Mouse (Mus musculus): ENCODE measurements around the gene Zfp281. TPM values are rescaled to one million over a fixed set of nuclear protein-coding genes. Genes with fewer than 3 reads are reported as not detected.

Gene Zfp281
- polyA plus RNA-seq, 1 experiment from 2014 or later, result 29.2 TPM

- 92% methylated on average over 2 of the region's 2 CpGs for WGBS
- Histone ChIP-seq H3K4me2 (replicated peaks) (no peak overlapping the region), H3K36me3 (no peaks in the 10 kb centered on the region), H3K27me3 (no peaks in the 10 kb centered on the region), H3K4me3 (replicated peaks) (no peak overlapping the region), H3K4me1 (replicated peaks) (no peaks in the 10 kb centered on the region), H3K9ac (replicated peaks) (no peak overlapping the region), H3K9me3 (no peaks in the 10 kb centered on the region), H3K27ac (no peak overlapping the region)
- no peak for ATAC-seq
Measured at GRCm38 (mm10) chr1:136639221-136639620, 14.5 kb downstream of the Zfp281 start.

GRCm38 (mm10) chr1:136642701-136643100 is 18.0 kb downstream of the Zfp281 start:
- no peak overlapping the region for H3K9ac ChIP-seq (replicated peaks)
- no peak for ATAC-seq
- no peaks in the 10 kb centered on the region for H3K9me3 ChIP-seq
- 91% methylated on average over 3 of the region's 3 CpGs for WGBS
- no peaks in the 10 kb centered on the region for H3K27me3 ChIP-seq
- no peak overlapping the region for H3K4me3 ChIP-seq (replicated peaks)
- no peak overlapping the region for H3K4me2 ChIP-seq (replicated peaks)
- no peak overlapping the region for H3K27ac ChIP-seq
- no peaks in the 10 kb centered on the region for H3K4me1 ChIP-seq (replicated peaks)
- H3K36me3 ChIP-seq, result no peaks in the 10 kb centered on the region

GRCm38 (mm10) chr1:136644486-136644885 is 19.8 kb downstream of the Zfp281 start:
- no peaks in the 10 kb centered on the region for H3K9me3 ChIP-seq
- H3K27ac ChIP-seq, result no peak overlapping the region
- no peak overlapping the region for H3K4me2 ChIP-seq (replicated peaks)
- H3K9ac ChIP-seq (replicated peaks), result no peak overlapping the region
- no peaks in the 10 kb centered on the region for H3K36me3 ChIP-seq
- no peak for ATAC-seq
- no peaks in the 10 kb centered on the region for H3K27me3 ChIP-seq
- WGBS, result 66% methylated on average over 4 of the region's 4 CpGs
- H3K4me3 ChIP-seq (replicated peaks), result no peak overlapping the region
- no peaks in the 10 kb centered on the region for H3K4me1 ChIP-seq (replicated peaks)

- H3K4me1 ChIP-seq (replicated peaks), result no peaks in the 10 kb centered on the region
- H3K9ac ChIP-seq (replicated peaks), result no peak overlapping the region
- no peak overlapping the region for H3K4me2 ChIP-seq (replicated peaks)
- no peaks in the 10 kb centered on the region for H3K9me3 ChIP-seq
- WGBS, result 92% methylated on average over 8 of the region's 8 CpGs
- H3K27ac ChIP-seq, result no peak overlapping the region
- no peaks in the 10 kb centered on the region for H3K27me3 ChIP-seq
- no peaks in the 10 kb centered on the region for H3K36me3 ChIP-seq
- ATAC-seq, result no peak
- H3K4me3 ChIP-seq (replicated peaks), result no peak overlapping the region
Measured at GRCm38 (mm10) chr1:136645849-136646625, 21.3 kb downstream of the Zfp281 start.

- no peaks in the 10 kb centered on the region for H3K27me3 ChIP-seq
- no peaks in the 10 kb centered on the region for H3K4me1 ChIP-seq (replicated peaks)
- no peaks in the 10 kb centered on the region for H3K36me3 ChIP-seq
- WGBS, result 93% methylated on average over 3 of the region's 3 CpGs
- H3K4me2 ChIP-seq (replicated peaks), result no peak overlapping the region
- no peaks in the 10 kb centered on the region for H3K9me3 ChIP-seq
- ATAC-seq, result no peak
- no peak overlapping the region for H3K27ac ChIP-seq
- H3K4me3 ChIP-seq (replicated peaks), result no peak overlapping the region
- H3K9ac ChIP-seq (replicated peaks), result no peak overlapping the region
Measured at GRCm38 (mm10) chr1:136652066-136652465, 27.4 kb downstream of the Zfp281 start.

GRCm38 (mm10) chr1:136653526-136653925 is 28.8 kb downstream of the Zfp281 start:
- WGBS, result 85% methylated on average over 8 of the region's 8 CpGs
- H3K9me3 ChIP-seq, result no peaks in the 10 kb centered on the region
- H3K9ac ChIP-seq (replicated peaks), result no peak overlapping the region
- no peaks in the 10 kb centered on the region for H3K4me1 ChIP-seq (replicated peaks)
- no peaks in the 10 kb centered on the region for H3K27me3 ChIP-seq
- H3K4me2 ChIP-seq (replicated peaks), result no peak overlapping the region
- ATAC-seq, result no peak
- H3K27ac ChIP-seq, result no peak overlapping the region
- H3K36me3 ChIP-seq, result no peaks in the 10 kb centered on the region
- no peak overlapping the region for H3K4me3 ChIP-seq (replicated peaks)

- Histone ChIP-seq H3K4me2 (replicated peaks) (no peak overlapping the region), H3K4me3 (replicated peaks) (no peak overlapping the region), H3K9me3 (no peaks in the 10 kb centered on the region), H3K36me3 (no peaks in the 10 kb centered on the region), H3K27ac (no peak overlapping the region), H3K9ac (replicated peaks) (no peak overlapping the region), H3K27me3 (no peaks in the 10 kb centered on the region), H3K4me1 (replicated peaks) (no peaks in the 10 kb centered on the region)
- ATAC-seq, result no peak
- whole genome bisulfite sequencing, result 73% methylated on average over 11 of the region's 11 CpGs
Measured at GRCm38 (mm10) chr1:136654385-136654784, 29.7 kb downstream of the Zfp281 start.

- WGBS, result 91% methylated on average over 7 of the region's 7 CpGs
Measured at GRCm38 (mm10) chr1:136656619-136657018, 31.9 kb downstream of the Zfp281 start.

GRCm38 (mm10) chr1:136658456-136659227 is 33.9 kb downstream of the Zfp281 start:
- Histone ChIP-seq H3K36me3 (no peaks in the 10 kb centered on the region), H3K4me2 (replicated peaks) (no peak overlapping the region), H3K27me3 (no peaks in the 10 kb centered on the region), H3K9me3 (no peaks in the 10 kb centered on the region), H3K4me3 (replicated peaks) (no peak overlapping the region), H3K27ac (no peak overlapping the region), H3K4me1 (replicated peaks) (peaks cover 17% of the 10 kb centered on the region), H3K9ac (replicated peaks) (no peak overlapping the region)
- ATAC-seq, result no peak
- 94% methylated on average over 13 of the region's 13 CpGs for WGBS

More at GRCm38 (mm10) chr1:136656619-136657018, 31.9 kb downstream of the Zfp281 start:
- Histone ChIP-seq H3K4me3 (replicated peaks) (no peak overlapping the region), H3K27ac (no peak overlapping the region), H3K27me3 (no peaks in the 10 kb centered on the region), H3K36me3 (no peaks in the 10 kb centered on the region), H3K4me1 (replicated peaks) (peaks cover 7% of the 10 kb centered on the region), H3K9me3 (no peaks in the 10 kb centered on the region), H3K9ac (replicated peaks) (no peak overlapping the region), H3K4me2 (replicated peaks) (no peak overlapping the region)
- no peak for ATAC-seq

GRCm38 (mm10) chr1:136659337-136659736 is 34.6 kb downstream of the Zfp281 start:
- H3K4me2 ChIP-seq (replicated peaks), result no peak overlapping the region

GRCm38 (mm10) chr1:136659917-136660316 is 35.2 kb downstream of the Zfp281 start:
- Histone ChIP-seq H3K9me3 (no peaks in the 10 kb centered on the region), H3K4me1 (replicated peaks) (peaks cover 17% of the 10 kb centered on the region), H3K36me3 (no peaks in the 10 kb centered on the region), H3K27ac (no peak overlapping the region), H3K4me3 (replicated peaks) (no peak overlapping the region), H3K4me2 (replicated peaks) (no peak overlapping the region), H3K9ac (replicated peaks) (no peak overlapping the region), H3K27me3 (no peaks in the 10 kb centered on the region)
- ATAC-seq, result no peak
- WGBS, result 81% methylated on average over 9 of the region's 9 CpGs

More at GRCm38 (mm10) chr1:136659337-136659736, 34.6 kb downstream of the Zfp281 start:
- Histone ChIP-seq H3K4me1 (replicated peaks) (peaks cover 17% of the 10 kb centered on the region), H3K27me3 (no peaks in the 10 kb centered on the region), H3K36me3 (no peaks in the 10 kb centered on the region), H3K9me3 (no peaks in the 10 kb centered on the region), H3K9ac (replicated peaks) (no peak overlapping the region), H3K27ac (no peak overlapping the region), H3K4me3 (replicated peaks) (no peak overlapping the region)
- WGBS, result 67% methylated on average over 9 of the region's 9 CpGs
- no peak for ATAC-seq

GRCm38 (mm10) chr1:136661511-136661910 is 36.8 kb downstream of the Zfp281 start:
- H3K36me3 ChIP-seq, result no peaks in the 10 kb centered on the region
- no peak overlapping the region for H3K4me3 ChIP-seq (replicated peaks)
- H3K9ac ChIP-seq (replicated peaks), result no peak overlapping the region; the same call in 1 of the 2 replicates
- H3K4me2 ChIP-seq (replicated peaks), result peak overlapping the region; percentile 5
- H3K9me3 ChIP-seq, result no peaks in the 10 kb centered on the region
- peaks cover 17% of the 10 kb centered on the region for H3K4me1 ChIP-seq (replicated peaks)
- no peak overlapping the region for H3K27ac ChIP-seq
- ATAC-seq, result no peak
- WGBS, result 19% methylated on average over 9 of the region's 9 CpGs
- H3K27me3 ChIP-seq, result no peaks in the 10 kb centered on the region
